Mouse (Mus musculus) neural tube, embryonic 11.5 days (tissue): ENCODE measurements around the gene Snx29. TPM values are rescaled to one million over a fixed set of nuclear protein-coding genes. Genes with fewer than 3 reads are reported as not detected.

Source experiments
- ATAC-seq: fragments of 200-750 bp; cut with Nextera tagmentation; 2 replicates; pipeline ENCODE4 v1.8.0; 2017; ENCODE audit warnings: moderate number of reproducible peaks, mild to moderate bottlenecking, moderate TSS enrichment, moderate library complexity; ENCODE audit not compliant: insufficient read depth, low FRiP score, low TSS enrichment
- DNase-seq: peaks from one replicate; pipeline ENCODE4 v3.0.0-alpha.2; 2015; ENCODE audit warnings: low spot score
- H3K27ac ChIP-seq: fragments of 300-500 bp; sonication (generic); 2 replicates; pipeline ENCODE4 v1.5.1; 2014; ENCODE audit warnings: low read depth, mild to moderate bottlenecking, low read length
- H3K27me3 ChIP-seq: fragments of 300-500 bp; sonication (generic); 2 replicates; pipeline ENCODE4 v1.6.1; 2014; ENCODE audit warnings: mild to moderate bottlenecking, low read length, mixed read lengths; ENCODE audit not compliant: control insufficient read depth, insufficient read depth
- H3K36me3 ChIP-seq: fragments of 300-500 bp; sonication (generic); 2 replicates; pipeline ENCODE4 v1.6.1; 2014; ENCODE audit warnings: mild to moderate bottlenecking, low read length, moderate library complexity, mixed read lengths; ENCODE audit not compliant: control insufficient read depth, insufficient read depth
- H3K4me1 ChIP-seq: fragments of 300-500 bp; sonication (generic); 2 replicates; pipeline ENCODE4 v1.6.1; 2014; ENCODE audit warnings: low read length, mixed read lengths; ENCODE audit not compliant: control insufficient read depth, insufficient read depth
- H3K4me2 ChIP-seq: fragments of 300-500 bp; sonication (generic); 2 replicates; pipeline ENCODE4 v1.6.1; 2014; ENCODE audit warnings: low read depth, mild to moderate bottlenecking, moderate library complexity
- H3K4me3 ChIP-seq: fragments of 300-500 bp; sonication (generic); 2 replicates; pipeline ENCODE4 v1.5.1; 2014; ENCODE audit warnings: low read depth, low read length
- H3K9ac ChIP-seq: fragments of 300-500 bp; sonication (generic); 2 replicates; pipeline ENCODE4 v1.6.1; 2014; ENCODE audit warnings: mild to moderate bottlenecking, low read length
- H3K9me3 ChIP-seq: fragments of 300-500 bp; sonication (generic); 2 replicates; pipeline ENCODE4 v1.6.1; 2016; ENCODE audit warnings: low read length; ENCODE audit not compliant: control insufficient read depth
- WGBS: fragments of 180-500 bp; shearing (Covaris S2); extraction: QIAGEN DNeasy Blood & Tissue Kit; methylation state at CpG from one replicate; pipeline ENCODE4 v1.1.7; 2014; 5-methylcytosine and 5-hydroxymethylcytosine counted together
- polyA plus RNA-seq: library from polyadenylated mRNA; unstranded; fragments of >200 nt; fragmentation: Nextera tagmentation; extraction: Ambion mirVana; gene quantifications from 2 replicates; pipeline ENCODE4 v1.2.1, GENCODE M21; 2014

Gene Snx29
- polyA plus RNA-seq, 1 experiment from 2014 or later: 10.6 TPM

DNA sequence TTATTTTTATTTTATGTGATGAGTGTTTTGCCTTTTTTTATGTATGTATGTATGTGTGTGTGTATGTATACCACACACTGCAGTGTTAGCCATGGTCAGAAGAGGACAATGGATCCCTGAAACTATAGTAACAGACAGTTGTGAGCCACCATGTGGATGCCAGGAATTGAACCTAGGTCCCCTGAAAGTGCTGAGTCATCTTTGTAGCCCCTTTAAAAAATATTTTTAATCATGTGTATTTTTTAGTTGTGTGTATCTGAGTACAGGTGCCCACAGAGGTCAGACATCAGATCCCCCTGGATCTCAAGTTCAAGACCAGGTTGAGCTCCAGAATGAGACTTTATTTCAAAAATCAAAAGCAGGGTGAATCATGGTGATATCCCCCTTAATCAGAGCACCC lies 19.0 kb upstream of the Snx29 start:
- DNase-seq: no peak
- Histone ChIP-seq H3K9me3 (no peaks in the 10 kb centered on the region), H3K4me2 (no peak overlapping the region), H3K27ac (no peak overlapping the region), H3K9ac (no peak overlapping the region), H3K36me3 (no peaks in the 10 kb centered on the region), H3K4me3 (no peak overlapping the region), H3K4me1 (no peaks in the 10 kb centered on the region), H3K27me3 (no peaks in the 10 kb centered on the region)
- no peak for ATAC-seq

GRCm38 (mm10) chr16:11305531-11305930 lies 17.2 kb upstream of the Snx29 start:
- no peaks in the 10 kb centered on the region for H3K9me3 ChIP-seq
- ATAC-seq (no peak), DNase-seq (no peak)
- no peaks in the 10 kb centered on the region for H3K36me3 ChIP-seq
- H3K27ac ChIP-seq: no peak overlapping the region
- H3K27me3 ChIP-seq: no peaks in the 10 kb centered on the region
- no peak overlapping the region for H3K9ac ChIP-seq
- 85% methylated on average over 2 of the region's 2 CpGs for WGBS
- H3K4me3 ChIP-seq: no peak overlapping the region
- no peak overlapping the region for H3K4me2 ChIP-seq
- no peaks in the 10 kb centered on the region for H3K4me1 ChIP-seq

DNA sequence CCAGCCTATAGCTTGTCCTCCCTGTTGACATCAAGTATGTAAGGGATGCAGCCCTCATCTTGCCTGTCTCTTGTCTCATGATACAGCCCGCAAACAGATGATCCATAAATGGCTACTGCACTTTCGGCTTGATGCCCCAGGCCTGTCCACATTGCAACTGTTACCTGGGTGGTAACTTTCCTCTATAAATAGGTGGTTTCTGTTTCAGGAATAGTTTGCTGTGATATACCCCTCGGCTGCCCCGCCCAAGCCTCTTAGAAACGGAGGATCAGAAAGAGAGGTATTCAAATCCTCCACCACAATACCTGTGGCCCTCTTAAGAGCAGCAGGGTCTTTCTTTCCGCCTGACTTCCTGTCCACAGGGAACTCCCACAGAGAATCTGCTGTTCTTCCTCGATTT lies 9.2 kb upstream of the Snx29 start, which contains the start of gene Tnfrsf17:
Gene Tnfrsf17, plus strand, starts transcription at position 301 of the 400 bp plus-strand sequence.
- no peaks in the 10 kb centered on the region for H3K4me1 ChIP-seq
- DNase-seq (no peak), ATAC-seq (no peak)
- H3K4me3 ChIP-seq: no peak within 1 kb of the TSS
- H3K9ac ChIP-seq: no peak within 1 kb of the TSS
- WGBS: 78% methylated on average over 7 of the region's 7 CpGs
- no peak within 1 kb of the TSS for H3K27ac ChIP-seq
- H3K36me3 ChIP-seq: no peaks in the 10 kb centered on the region
- H3K4me2 ChIP-seq: no peak within 1 kb of the TSS
- no peaks in the 10 kb centered on the region for H3K27me3 ChIP-seq
- no peaks in the 10 kb centered on the region for H3K9me3 ChIP-seq

DNA sequence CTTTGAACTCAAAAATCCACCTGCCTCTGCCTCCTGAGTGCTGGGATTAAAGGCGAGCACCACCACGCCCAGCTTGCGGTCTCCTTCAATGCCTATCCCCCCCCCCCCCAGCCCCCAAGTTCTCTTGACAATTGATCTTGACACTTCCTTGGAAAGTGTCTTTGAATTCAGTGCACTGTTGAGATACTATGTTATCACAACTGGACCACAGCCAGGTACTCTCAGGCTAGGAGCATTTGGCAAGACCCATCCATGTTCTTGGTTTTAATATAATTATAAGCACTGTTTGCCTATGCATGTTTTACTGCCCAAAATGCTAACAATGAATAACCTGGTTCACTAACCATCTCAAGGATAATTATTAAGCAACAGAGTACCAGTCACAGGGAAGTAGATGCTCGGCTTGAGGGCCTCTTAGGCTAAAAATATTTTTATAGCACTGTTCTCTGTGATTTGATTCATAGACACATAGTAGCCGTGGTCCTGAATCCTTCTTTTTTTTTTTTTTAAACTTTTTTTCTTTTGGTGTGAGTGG lies 6.9 kb upstream of the Snx29 start:
- Histone ChIP-seq H3K27ac (no peak overlapping the region), H3K36me3 (no peaks in the 10 kb centered on the region), H3K27me3 (no peaks in the 10 kb centered on the region), H3K4me2 (no peak overlapping the region), H3K9me3 (no peaks in the 10 kb centered on the region), H3K4me1 (no peaks in the 10 kb centered on the region), H3K4me3 (no peak overlapping the region), H3K9ac (no peak overlapping the region)
- WGBS: 85% methylated on average over 5 of the region's 5 CpGs
- no peak for DNase-seq
- no peak for ATAC-seq

DNA sequence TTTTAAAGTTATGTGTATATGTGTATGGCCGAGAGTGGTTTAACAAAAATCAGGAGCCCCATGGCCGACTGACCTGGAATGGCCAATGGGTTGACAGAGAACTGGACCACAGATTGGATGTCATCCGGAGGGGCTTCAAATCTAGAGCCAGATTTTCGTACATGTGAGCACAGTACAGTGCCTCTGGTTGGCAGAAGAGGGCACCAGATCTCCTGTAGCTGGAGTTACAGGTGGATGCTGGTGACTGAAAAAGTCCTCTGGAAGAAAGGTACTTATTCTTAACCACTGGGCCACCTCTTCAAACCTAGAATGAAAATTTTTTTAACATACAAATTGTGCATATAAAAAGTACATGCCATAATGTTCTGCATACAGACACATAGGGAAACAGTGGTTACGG lies 6.0 kb upstream of the Snx29 start:
- Histone ChIP-seq H3K4me2 (no peak overlapping the region), H3K27ac (no peak overlapping the region), H3K4me1 (no peaks in the 10 kb centered on the region), H3K4me3 (no peak overlapping the region), H3K9ac (no peak overlapping the region), H3K27me3 (no peaks in the 10 kb centered on the region), H3K36me3 (no peaks in the 10 kb centered on the region), H3K9me3 (no peaks in the 10 kb centered on the region)
- ATAC-seq (no peak), DNase-seq (no peak)
- 74% methylated on average over 5 of the region's 5 CpGs for WGBS

DNA sequence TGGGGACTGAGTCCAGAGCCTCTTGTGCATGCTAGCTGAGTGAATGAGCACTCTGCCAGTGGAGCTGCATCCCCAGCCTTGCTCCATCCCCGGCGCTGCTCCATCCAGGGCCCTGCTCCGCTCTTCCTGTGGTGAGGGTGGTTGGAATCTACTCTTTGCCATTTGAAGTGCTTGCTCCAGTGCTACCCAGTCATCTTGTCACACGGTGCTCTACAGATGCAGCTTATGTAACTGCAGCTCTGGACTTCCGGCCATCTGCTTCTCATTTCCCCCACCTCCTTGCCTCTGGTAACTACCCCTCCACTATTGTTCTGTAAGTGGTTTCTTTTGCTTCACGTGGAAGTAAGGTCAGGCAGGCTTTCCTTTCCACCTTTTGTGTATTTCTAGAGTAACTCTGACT lies 5.4 kb upstream of the Snx29 start:
- WGBS: 64% methylated on average over 6 of the region's 6 CpGs
- Histone ChIP-seq H3K4me3 (no peak overlapping the region), H3K4me1 (no peaks in the 10 kb centered on the region), H3K4me2 (no peak overlapping the region), H3K27ac (no peak overlapping the region), H3K9me3 (no peaks in the 10 kb centered on the region), H3K9ac (no peak overlapping the region), H3K36me3 (no peaks in the 10 kb centered on the region), H3K27me3 (no peaks in the 10 kb centered on the region)
- ATAC-seq (no peak), DNase-seq (no peak)

DNA sequence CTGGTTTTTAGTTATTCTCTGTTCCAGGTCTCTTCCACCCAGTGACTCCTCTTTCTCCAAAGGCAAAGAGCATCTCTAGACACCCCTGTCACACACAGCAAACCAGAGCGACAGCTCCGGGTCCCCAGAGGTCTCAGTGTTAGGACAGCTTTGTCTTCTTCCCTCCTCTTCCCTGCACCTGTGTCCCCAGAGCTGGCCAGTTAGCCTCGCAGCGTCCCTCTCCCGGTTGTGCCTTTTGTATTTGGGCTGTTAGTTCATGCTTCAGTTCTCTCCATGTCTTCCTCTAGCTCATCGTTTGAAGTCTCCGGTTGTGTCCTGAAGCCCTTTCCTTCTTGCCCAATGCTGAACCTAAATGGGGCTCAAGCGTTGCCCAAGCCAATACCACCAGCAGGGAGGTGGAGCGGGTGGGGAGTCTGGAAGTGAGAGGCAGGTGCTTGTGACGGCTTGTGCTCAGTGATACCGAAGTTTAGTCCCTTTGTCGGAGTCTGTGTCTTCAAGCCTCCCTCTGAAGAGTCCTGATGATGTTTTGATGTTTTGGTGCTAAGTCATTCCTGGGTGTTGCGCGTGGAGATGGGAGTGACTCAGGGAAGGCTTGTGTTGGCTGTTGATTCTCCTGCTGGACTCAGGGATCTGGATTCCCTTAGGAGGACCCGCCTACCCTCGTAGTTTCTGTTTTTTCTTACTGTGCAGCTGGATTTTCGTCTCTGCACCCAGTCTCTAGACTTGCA lies 780 bp downstream of the Snx29 start:
- peak overlapping the region; percentile 80 for H3K27ac ChIP-seq
- WGBS: 6% methylated on average over 17 of the region's 17 CpGs
- peaks cover 6% of the 10 kb centered on the region; the same call in 1 of the 2 replicates for H3K4me1 ChIP-seq
- no peaks in the 10 kb centered on the region for H3K36me3 ChIP-seq
- H3K4me3 ChIP-seq: peak overlapping the region; percentile 84
- peak overlapping the region; percentile 88 for H3K4me2 ChIP-seq
- H3K9ac ChIP-seq: peak overlapping the region; percentile 83
- no peaks in the 10 kb centered on the region for H3K9me3 ChIP-seq
- DNase-seq (peak; percentile 50), ATAC-seq (peak; percentile 51)
- no peaks in the 10 kb centered on the region for H3K27me3 ChIP-seq

GRCm38 (mm10) chr16:11330081-11330800 lies 7.5 kb downstream of the Snx29 start:
- DNase-seq: no peak
- no peaks in the 10 kb centered on the region for H3K4me1 ChIP-seq
- H3K27me3 ChIP-seq: no peaks in the 10 kb centered on the region
- H3K4me2 ChIP-seq: no peak overlapping the region
- H3K27ac ChIP-seq: no peak overlapping the region
- H3K36me3 ChIP-seq: no peaks in the 10 kb centered on the region
- no peak overlapping the region for H3K4me3 ChIP-seq
- H3K9me3 ChIP-seq: no peaks in the 10 kb centered on the region
- H3K9ac ChIP-seq: no peak overlapping the region
- WGBS: 82% methylated on average over 3 of the region's 3 CpGs
- no peak for ATAC-seq

- no peak for DNase-seq
- WGBS: 83% methylated on average over 1 of the region's 1 CpGs
- Histone ChIP-seq H3K9me3 (no peaks in the 10 kb centered on the region), H3K4me1 (no peaks in the 10 kb centered on the region), H3K36me3 (no peaks in the 10 kb centered on the region), H3K4me2 (no peak overlapping the region), H3K9ac (no peak overlapping the region), H3K4me3 (no peak overlapping the region), H3K27ac (no peak overlapping the region), H3K27me3 (no peaks in the 10 kb centered on the region)
- ATAC-seq: no peak
These were observed 8.3 kb downstream of the Snx29 start for GRCm38 (mm10) chr16:11331030-11331429.
